8 mouse cellular contexts compared by ENCODE assay signal in the genomic region with DNA sequence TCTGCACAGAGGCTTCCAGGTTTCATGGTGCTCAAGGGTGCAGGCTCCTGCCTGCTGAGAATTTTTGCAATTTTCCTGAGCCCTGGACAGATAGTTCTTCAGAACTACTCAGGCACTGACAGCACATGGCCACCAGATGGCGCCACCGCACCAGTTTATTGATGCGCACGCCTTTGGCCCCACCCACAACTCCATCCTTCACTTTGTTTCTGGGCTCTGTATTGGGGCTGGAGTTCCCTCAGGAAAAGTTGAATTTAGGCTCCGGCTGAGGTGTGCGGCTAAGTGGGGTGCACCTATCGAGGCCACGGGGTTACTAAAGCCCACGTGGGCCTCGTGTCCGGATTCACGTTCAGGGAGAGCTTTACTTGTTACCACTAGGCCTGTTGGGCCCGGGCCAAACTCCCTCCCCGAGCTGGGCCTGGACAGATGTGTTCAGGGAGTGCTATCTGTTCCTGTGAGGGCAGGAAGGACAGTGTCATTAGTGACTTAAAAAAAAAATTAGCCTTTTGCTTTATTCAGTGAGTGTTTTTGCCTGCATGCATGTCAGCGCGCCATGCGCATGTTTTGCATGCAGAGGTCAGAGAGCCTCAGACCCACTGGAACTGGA. TPM values are rescaled to one million over a fixed set of nuclear protein-coding genes. Genes with fewer than 3 reads are reported as not detected.
DNase-seq lines count a peak whose midpoint lies in the region; ATAC-seq and TF ChIP-seq lines count a peak whose summit lies in the region.

No protein-coding gene starts in this region.

- no peaks in the 10 kb centered on the region for H3K9me3 ChIP-seq in embryonic facial prominence, embryonic 13.5 days
- no peaks in the 10 kb centered on the region for H3K9me3 ChIP-seq in limb, embryonic 13.5 days
- no peaks in the 10 kb centered on the region for H3K9me3 ChIP-seq in midbrain, postnatal 0 days (ENCODE audit: low read length)

- H3K27ac ChIP-seq in bone marrow, adult 2 months (ENCODE audit: control insufficient read depth, insufficient read depth, low read depth, low read length, poor library complexity), result no peak overlapping the region
- H3K27ac ChIP-seq in embryonic facial prominence, embryonic 13.5 days, result no peak overlapping the region
- H3K27ac ChIP-seq in heart, adult 2 months, result no peak overlapping the region
- H3K27ac ChIP-seq in kidney, adult 2 months (ENCODE audit: insufficient read depth, low read depth, low read length), result no peak overlapping the region
- no peak overlapping the region for H3K27ac ChIP-seq in limb, embryonic 13.5 days
- no peak overlapping the region for H3K27ac ChIP-seq in midbrain, postnatal 0 days (ENCODE audit: low read depth, low read length)

- ATAC-seq in embryonic facial prominence, embryonic 13.5 days (ENCODE audit: insufficient number of reproducible peaks, insufficient read depth, low FRiP score, low TSS enrichment, low read depth), result peak; percentile 9; the same call in 1 of the 2 replicates
- ATAC-seq in limb, embryonic 13.5 days (ENCODE audit: low FRiP score, low read depth), result peak; percentile 66
- peak; percentile 29 for ATAC-seq in midbrain, postnatal 0 days (ENCODE audit: low FRiP score)

- TF ChIP-seq EP300 in heart, adult 2 months (IDR thresholded peaks at IDR 0.05; ENCODE audit: insufficient read depth, low read depth, low read length), result 0 out of 2 replicates have a peak, but pooled peaks have one; percentile 41

- intact Hi-C loops in heart, adult 2 months (cut with DNase I), result loop anchor here (1.0 to 2.0 kb wide), 3 partner anchors 71 to 239 kb away; no protein-coding TSS in a partner anchor

- peak overlapping the region; percentile 60 for H3K9ac ChIP-seq in embryonic facial prominence, embryonic 13.5 days
- peak overlapping the region; percentile 33; the same call in 1 of the 2 replicates for H3K9ac ChIP-seq in heart, adult 2 months (ENCODE audit: low read depth, low read length)
- H3K9ac ChIP-seq in limb, embryonic 13.5 days, result peak overlapping the region; percentile 45; the same call in 1 of the 2 replicates
- no peak overlapping the region for H3K9ac ChIP-seq in midbrain, postnatal 0 days (replicated peaks; ENCODE audit: low read length, poor library complexity, severe bottlenecking)

- H3K27me3 ChIP-seq in embryonic facial prominence, embryonic 13.5 days, result no peaks in the 10 kb centered on the region
- H3K27me3 ChIP-seq in heart, adult 2 months (ENCODE audit: control insufficient read depth, insufficient read depth, low read length), result no peaks in the 10 kb centered on the region
- H3K27me3 ChIP-seq in kidney, adult 2 months (replicated peaks; ENCODE audit: control insufficient read depth, insufficient read depth, low read length), result no peaks in the 10 kb centered on the region
- H3K27me3 ChIP-seq in limb, embryonic 13.5 days, result no peaks in the 10 kb centered on the region
- H3K27me3 ChIP-seq in midbrain, postnatal 0 days (ENCODE audit: insufficient read depth, low read length), result no peaks in the 10 kb centered on the region

- no peaks in the 10 kb centered on the region for H3K79me2 ChIP-seq in heart, adult 2 months (replicated peaks; ENCODE audit: control insufficient read depth, insufficient read depth, low read length)

- TF ChIP-seq POLR2A in bone marrow, adult 2 months (IDR thresholded peaks at IDR 0.05; ENCODE audit: borderline replicate concordance, control insufficient read depth, low read depth, low read length), result no peak
- TF ChIP-seq POLR2A in heart, adult 2 months (IDR thresholded peaks at IDR 0.05; ENCODE audit: insufficient read depth, low read depth, low read length), result 0 out of 2 replicates have a peak, but pooled peaks have one; percentile 14
- TF ChIP-seq POLR2A in kidney, adult 2 months (IDR thresholded peaks at IDR 0.05; ENCODE audit: low read depth, low read length), result no peak

- peak; percentile 91 for TF ChIP-seq CTCF in bone marrow, adult 2 months (IDR thresholded peaks at IDR 0.05; ENCODE audit: control insufficient read depth, insufficient read depth, low read length)
- peak; percentile 94 for TF ChIP-seq CTCF in heart, adult 2 months (IDR thresholded peaks at IDR 0.05)
- TF ChIP-seq CTCF in kidney, adult 2 months (conservative IDR thresholded peaks at IDR 0.05; ENCODE audit: insufficient read depth, insufficient read length, low read depth, low read length), result peak; percentile 87
- peak; percentile 96 for TF ChIP-seq CTCF in midbrain, postnatal 0 days (IDR thresholded peaks at IDR 0.05)

- WGBS in bone marrow, adult 2 months, result 37% methylated on average over 17 of the region's 17 CpGs
- WGBS in embryonic facial prominence, embryonic 13.5 days, result 27% methylated on average over 17 of the region's 17 CpGs
- 27% methylated on average over 17 of the region's 17 CpGs for WGBS in heart, adult 2 months
- 29% methylated on average over 17 of the region's 17 CpGs for WGBS in kidney, adult 2 months
- WGBS in limb, embryonic 13.5 days, result 28% methylated on average over 17 of the region's 17 CpGs
- WGBS in midbrain, postnatal 0 days, result 31% methylated on average over 17 of the region's 17 CpGs

- peaks cover 5% of the 10 kb centered on the region; the same call in 1 of the 2 replicates for H3K36me3 ChIP-seq in embryonic facial prominence, embryonic 13.5 days
- no peaks in the 10 kb centered on the region for H3K36me3 ChIP-seq in heart, adult 2 months (ENCODE audit: control insufficient read depth, insufficient read depth, low read length)
- no peaks in the 10 kb centered on the region for H3K36me3 ChIP-seq in kidney, adult 2 months (ENCODE audit: control insufficient read depth, insufficient read depth, low read length)
- H3K36me3 ChIP-seq in limb, embryonic 13.5 days, result peaks cover 9% of the 10 kb centered on the region; the same call in 1 of the 2 replicates
- 0 out of 2 replicates have a peak, but pooled peaks cover 7% of the 10 kb centered on the region for H3K36me3 ChIP-seq in midbrain, postnatal 0 days (ENCODE audit: insufficient read depth, low read length)

- H3K4me3 ChIP-seq in bone marrow, adult 2 months (replicated peaks; ENCODE audit: control insufficient read depth, low read depth, low read length), result no peak overlapping the region
- no peak overlapping the region for H3K4me3 ChIP-seq in embryonic facial prominence, embryonic 13.5 days
- peak overlapping the region; percentile 19; the same call in 1 of the 2 replicates for H3K4me3 ChIP-seq in heart, adult 2 months
- no peak overlapping the region for H3K4me3 ChIP-seq in kidney, adult 2 months (ENCODE audit: insufficient read depth, low read depth, low read length)
- H3K4me3 ChIP-seq in limb, embryonic 13.5 days, result peak overlapping the region; percentile 25
- H3K4me3 ChIP-seq in midbrain, postnatal 0 days (ENCODE audit: low read depth, low read length), result no peak overlapping the region

- H3K4me2 ChIP-seq in embryonic facial prominence, embryonic 13.5 days, result peak overlapping the region; percentile 49
- H3K4me2 ChIP-seq in limb, embryonic 13.5 days (replicated peaks), result peak overlapping the region; percentile 53
- peak overlapping the region; percentile 29 for H3K4me2 ChIP-seq in midbrain, postnatal 0 days (ENCODE audit: low read depth, low read length, poor library complexity, severe bottlenecking)

- no peaks in the 10 kb centered on the region for H3K4me1 ChIP-seq in bone marrow, adult 2 months (ENCODE audit: control insufficient read depth, insufficient read depth, low read length)
- peaks cover 25% of the 10 kb centered on the region for H3K4me1 ChIP-seq in embryonic facial prominence, embryonic 13.5 days
- no peaks in the 10 kb centered on the region for H3K4me1 ChIP-seq in heart, adult 2 months (ENCODE audit: control insufficient read depth, insufficient read depth, low read length)
- H3K4me1 ChIP-seq in kidney, adult 2 months (ENCODE audit: control insufficient read depth, insufficient read depth, low read length), result no peaks in the 10 kb centered on the region
- 0 out of 2 replicates have a peak, but pooled peaks cover 6% of the 10 kb centered on the region for H3K4me1 ChIP-seq in limb, embryonic 13.5 days
- H3K4me1 ChIP-seq in midbrain, postnatal 0 days (ENCODE audit: insufficient read depth, low read length), result 0 out of 2 replicates have a peak, but pooled peaks cover 2% of the 10 kb centered on the region

- DNase-seq in B cell, adult 2 months, result peak; percentile 83 to 85
- peak; percentile 75 to 86 for DNase-seq in heart, adult 2 months
- peak; percentile 74 for DNase-seq in kidney, adult 2 months
- DNase-seq in midbrain, postnatal 0 days (ENCODE audit: low spot score), result peak; percentile 92
- DNase-seq in spleen, postnatal 10 days (ENCODE audit: low spot score in 2 of 2), result peak; percentile 64 to 87

RNA-seq across cellular contexts. Expression of a gene that starts 15.2 kb away (rescaled TPM):
- 16.5 and 22.8 TPM in 2 replicates for polyA plus RNA-seq in bone marrow, adult 2 months (2011; ENCODE audit: insufficient read depth, insufficient read length, low replicate concordance, missing spikeins)
- polyA plus RNA-seq in embryonic facial prominence, embryonic 13.5 days (2015; fragmentation: Nextera tagmentation; extraction: Ambion mirVana), result 8.9 and 9.7 TPM in 2 replicates
- total RNA-seq in heart, adult 2 months (2021), result 1 to 10 TPM; 5.4 to 6.4 TPM
- 13.0 and 23.6 TPM in 2 replicates for polyA plus RNA-seq in heart, adult 2 months (2012; rRNA removed)
- polyA plus RNA-seq in kidney, adult 2 months (2012; rRNA removed), result 37.4 and 45.6 TPM in 2 replicates
- polyA plus RNA-seq in limb, embryonic 13.5 days (2015; fragmentation: Nextera tagmentation; extraction: Ambion mirVana), result 7.9 and 8.1 TPM in 2 replicates
- total RNA-seq in midbrain, postnatal 0 days (2014; rRNA removed), result 11.5 and 15.3 TPM in 2 replicates
- 6.6 and 7.1 TPM in 2 replicates for polyA plus RNA-seq in midbrain, postnatal 0 days (2015; fragmentation: Nextera tagmentation; extraction: Ambion mirVana)

RNA-seq across cellular contexts. Expression of a gene that starts 50.9 kb away (rescaled TPM):
- not detected in 2 replicates for polyA plus RNA-seq in bone marrow, adult 2 months (2011; ENCODE audit: insufficient read depth, insufficient read length, low replicate concordance, missing spikeins)
- polyA plus RNA-seq in embryonic facial prominence, embryonic 13.5 days (2015; fragmentation: Nextera tagmentation; extraction: Ambion mirVana), result 0.04 and 0.18 TPM in 2 replicates
- total RNA-seq in heart, adult 2 months (2021), result under 1 TPM in 1 of 2 experiments, not detected in 1; 0.10 TPM
- 0.04 and 0.09 TPM in 2 replicates for polyA plus RNA-seq in heart, adult 2 months (2012; rRNA removed)
- 0.03 TPM in 1 of 2 replicates, not detected in the other for polyA plus RNA-seq in kidney, adult 2 months (2012; rRNA removed)
- polyA plus RNA-seq in limb, embryonic 13.5 days (2015; fragmentation: Nextera tagmentation; extraction: Ambion mirVana), result 0.15 TPM in 1 of 2 replicates, not detected in the other
- 0.66 and 0.85 TPM in 2 replicates for total RNA-seq in midbrain, postnatal 0 days (2014; rRNA removed)
- polyA plus RNA-seq in midbrain, postnatal 0 days (2015; fragmentation: Nextera tagmentation; extraction: Ambion mirVana), result 0.09 and 0.14 TPM in 2 replicates

Comparison
In these comparisons a context has a peak if more than half of its experiments do, and no peak if none do; other contexts are left out.
1. H3K4me3 ChIP-seq: peak in heart, adult 2 months (single experiment) and limb, embryonic 13.5 days (single experiment); none in bone marrow, adult 2 months (single experiment), embryonic facial prominence, embryonic 13.5 days (single experiment), kidney, adult 2 months (single experiment) and midbrain, postnatal 0 days (single experiment).
2. ATAC-seq: peak in every context shown above with its lines; median percentile 66 in limb, embryonic 13.5 days; 29 in midbrain, postnatal 0 days; 9 in embryonic facial prominence, embryonic 13.5 days.
3. Peak in every context shown above with its lines, with median percentiles within 50 percentile points of each other: DNase-seq, CTCF ChIP-seq and H3K4me2 ChIP-seq.